Mouse (Mus musculus) liver, embryonic 16.5 days (tissue): ENCODE data around the gene Gm10577. TPM values are rescaled to one million over a fixed set of nuclear protein-coding genes. Genes with fewer than 3 reads are reported as not detected.

ENCODE experiments used
- ATAC-seq: fragments of 200-750 bp; cut with Nextera tagmentation; 2 replicates; pipeline ENCODE4 v1.8.0; 2017; ENCODE audit warnings: low read depth, mild to moderate bottlenecking, moderate number of reproducible peaks, moderate library complexity
- H3K27ac ChIP-seq: fragments of 300-500 bp; sonication (generic); 2 replicates; pipeline ENCODE4 v1.5.1; 2014; ENCODE audit warnings: mild to moderate bottlenecking, low read length
- H3K27me3 ChIP-seq: fragments of 300-500 bp; sonication (generic); 2 replicates; pipeline ENCODE4 v1.6.1; 2014; ENCODE audit warnings: low read depth, low read length, mixed read lengths; ENCODE audit not compliant: control insufficient read depth, insufficient read depth
- H3K36me3 ChIP-seq: fragments of 300-500 bp; sonication (generic); 2 replicates; pipeline ENCODE4 v1.6.1; 2014; ENCODE audit warnings: mild to moderate bottlenecking; ENCODE audit not compliant: control insufficient read depth, insufficient read depth
- H3K4me1 ChIP-seq: fragments of 300-500 bp; sonication (generic); 2 replicates; pipeline ENCODE4 v1.6.1; 2014; ENCODE audit warnings: low read depth, low read length, mixed read lengths; ENCODE audit not compliant: control insufficient read depth
- H3K4me2 ChIP-seq: fragments of 300-500 bp; sonication (generic); 2 replicates; pipeline ENCODE4 v1.6.1; 2014; ENCODE audit warnings: low read depth, low read length, mixed read lengths
- H3K4me3 ChIP-seq: fragments of 300-500 bp; sonication (generic); 2 replicates; pipeline ENCODE4 v1.5.1; 2014; ENCODE audit warnings: low read depth, mild to moderate bottlenecking, low read length
- H3K9ac ChIP-seq: fragments of 300-500 bp; sonication (generic); 2 replicates; pipeline ENCODE4 v1.6.1; 2014; ENCODE audit warnings: low read depth, low read length
- H3K9me3 ChIP-seq: fragments of 300-500 bp; sonication (generic); replicated peaks from 2 replicates; pipeline ENCODE4 v1.6.1; 2016; ENCODE audit warnings: low read length; ENCODE audit not compliant: control insufficient read depth
- WGBS: fragments of 180-500 bp; shearing (Covaris S2); extraction: QIAGEN DNeasy Blood & Tissue Kit; methylation state at CpG from one replicate; pipeline ENCODE4 v1.1.7; 2014; ENCODE audit not compliant: insufficient replicate concordance; 5-methylcytosine and 5-hydroxymethylcytosine counted together
- polyA plus RNA-seq: library from polyadenylated mRNA; unstranded; fragments of >200 nt; fragmentation: Nextera tagmentation; extraction: Ambion mirVana; gene quantifications from 2 replicates; pipeline ENCODE4 v1.2.1, GENCODE M21; 2015

Gm10577 gene
- polyA plus RNA-seq, 1 experiment from 2014 or later: not detected

GRCm38 (mm10) chr4:101035131-101035530 lies 14.6 kb upstream of the Gm10577 start:
- ATAC-seq: no peak
- no peaks in the 10 kb centered on the region for H3K36me3 ChIP-seq
- H3K27me3 ChIP-seq: no peaks in the 10 kb centered on the region
- H3K4me3 ChIP-seq: no peak overlapping the region
- no peaks in the 10 kb centered on the region for H3K4me1 ChIP-seq
- no peak overlapping the region for H3K4me2 ChIP-seq
- WGBS: 54% methylated on average over 5 of the region's 5 CpGs
- H3K9me3 ChIP-seq: no peaks in the 10 kb centered on the region
- no peak overlapping the region for H3K9ac ChIP-seq
- H3K27ac ChIP-seq: no peak overlapping the region

- H3K4me1 ChIP-seq: no peaks in the 10 kb centered on the region
- no peak overlapping the region for H3K27ac ChIP-seq
- no peaks in the 10 kb centered on the region for H3K9me3 ChIP-seq
- H3K4me3 ChIP-seq: no peak overlapping the region
- no peaks in the 10 kb centered on the region for H3K27me3 ChIP-seq
- no peak for ATAC-seq
- 46% methylated on average over 3 of the region's 3 CpGs for WGBS
- no peak overlapping the region for H3K4me2 ChIP-seq
- H3K36me3 ChIP-seq: no peaks in the 10 kb centered on the region
- no peak overlapping the region for H3K9ac ChIP-seq
Observed at GRCm38 (mm10) chr4:101033047-101033446, 12.6 kb upstream of the Gm10577 start.

GRCm38 (mm10) chr4:101027852-101028411 lies 7.4 kb upstream of the Gm10577 start:
- no peak overlapping the region for H3K4me2 ChIP-seq
- no peaks in the 10 kb centered on the region for H3K36me3 ChIP-seq
- H3K9ac ChIP-seq: no peak overlapping the region
- ATAC-seq: no peak
- H3K4me3 ChIP-seq: no peak overlapping the region
- no peak overlapping the region for H3K27ac ChIP-seq
- H3K9me3 ChIP-seq: no peaks in the 10 kb centered on the region
- 68% methylated on average over 9 of the region's 9 CpGs for WGBS
- H3K27me3 ChIP-seq: no peaks in the 10 kb centered on the region
- no peaks in the 10 kb centered on the region for H3K4me1 ChIP-seq

GRCm38 (mm10) chr4:101026995-101027394 lies 6.5 kb upstream of the Gm10577 start:
- Histone ChIP-seq H3K4me3 (no peak overlapping the region), H3K9me3 (no peaks in the 10 kb centered on the region), H3K36me3 (no peaks in the 10 kb centered on the region), H3K27ac (no peak overlapping the region), H3K27me3 (no peaks in the 10 kb centered on the region), H3K4me2 (no peak overlapping the region), H3K4me1 (no peaks in the 10 kb centered on the region), H3K9ac (no peak overlapping the region)
- 46% methylated on average over 2 of the region's 2 CpGs for WGBS
- no peak for ATAC-seq

GRCm38 (mm10) chr4:101026566-101026965 lies 6.1 kb upstream of the Gm10577 start:
- H3K4me1 ChIP-seq: no peaks in the 10 kb centered on the region
- WGBS: 55% methylated on average over 5 of the region's 5 CpGs

GRCm38 (mm10) chr4:101017806-101018205 lies 2.7 kb downstream of the Gm10577 start:
- Histone ChIP-seq H3K4me3 (no peak overlapping the region), H3K9ac (no peak overlapping the region), H3K36me3 (no peaks in the 10 kb centered on the region), H3K4me2 (no peak overlapping the region), H3K27me3 (no peaks in the 10 kb centered on the region), H3K27ac (no peak overlapping the region), H3K9me3 (no peaks in the 10 kb centered on the region), H3K4me1 (no peaks in the 10 kb centered on the region)
- 54% methylated on average over 4 of the region's 4 CpGs for WGBS
- no peak for ATAC-seq

More at GRCm38 (mm10) chr4:101026566-101026965, 6.1 kb upstream of the Gm10577 start:
- Histone ChIP-seq H3K36me3 (no peaks in the 10 kb centered on the region), H3K4me2 (no peak overlapping the region), H3K4me3 (no peak overlapping the region), H3K9ac (no peak overlapping the region), H3K27me3 (no peaks in the 10 kb centered on the region), H3K9me3 (no peaks in the 10 kb centered on the region), H3K27ac (no peak overlapping the region)
- ATAC-seq: no peak

GRCm38 (mm10) chr4:101009092-101009491 lies 11.4 kb downstream of the Gm10577 start:
- no peak overlapping the region for H3K27ac ChIP-seq
- no peak overlapping the region for H3K4me3 ChIP-seq
- no peaks in the 10 kb centered on the region for H3K27me3 ChIP-seq
- H3K9me3 ChIP-seq: no peaks in the 10 kb centered on the region
- no peaks in the 10 kb centered on the region for H3K4me1 ChIP-seq
- no peak overlapping the region for H3K9ac ChIP-seq
- no peak for ATAC-seq
- WGBS: 73% methylated on average over 4 of the region's 4 CpGs
- no peaks in the 10 kb centered on the region for H3K36me3 ChIP-seq
- no peak overlapping the region for H3K4me2 ChIP-seq

- Histone ChIP-seq H3K4me3 (no peak overlapping the region), H3K4me2 (no peak overlapping the region), H3K36me3 (no peaks in the 10 kb centered on the region), H3K4me1 (no peaks in the 10 kb centered on the region), H3K27ac (no peak overlapping the region), H3K9me3 (no peaks in the 10 kb centered on the region), H3K27me3 (no peaks in the 10 kb centered on the region), H3K9ac (no peak overlapping the region)
- no peak for ATAC-seq
- 63% methylated on average over 5 of the region's 5 CpGs for WGBS
Observed at GRCm38 (mm10) chr4:101008362-101008769, 12.1 kb downstream of the Gm10577 start.

- Histone ChIP-seq H3K9ac (no peak overlapping the region), H3K4me1 (peaks cover under 1% of the 10 kb centered on the region), H3K9me3 (no peaks in the 10 kb centered on the region), H3K36me3 (peaks cover 4% of the 10 kb centered on the region; the same call in 1 of the 2 replicates), H3K4me2 (no peak overlapping the region), H3K4me3 (no peak overlapping the region), H3K27me3 (no peaks in the 10 kb centered on the region), H3K27ac (no peak overlapping the region)
- 87% methylated on average over 16 of the region's 16 CpGs for WGBS
- ATAC-seq: no peak
Observed at GRCm38 (mm10) chr4:101002961-101003360, 17.5 kb downstream of the Gm10577 start.
